Mouse (Mus musculus) liver, adult 2 months (tissue): ENCODE measurements around the gene Enthd1.

Experiments used
- CTCF ChIP-seq: fragments of 200-500 bp; IDR thresholded peaks from 2 replicates; pipeline ENCODE4 v1.5.1; 2011; ENCODE audit warnings: low read depth, low read length, control low read depth
- POLR2A ChIP-seq: fragments of 200-500 bp; IDR thresholded peaks from 2 replicates; pipeline ENCODE4 v1.6.1; 2011; ENCODE audit warnings: low read length, control low read depth; ENCODE audit not compliant: insufficient read depth; ENCODE audit errors: extremely low read depth

- TF ChIP-seq CTCF (no peak), POLR2A (no peak)
Measured at GRCm38 (mm10) chr15:80491505-80491904, 73.5 kb downstream of the Enthd1 start.
